Mouse (Mus musculus) gastrocnemius, adult 2 months (tissue): ENCODE data around the gene Car10. TPM values are rescaled to one million over a fixed set of nuclear protein-coding genes. Genes with fewer than 3 reads are reported as not detected.
A peak's percentile ranks its signal among the peaks of the same experiment; 100 is the strongest.

Experiments used
- DNase-seq: peaks from one replicate; pipeline ENCODE4 v3.0.0; 2022
- H3K27ac ChIP-seq: fragments of 200-600 bp; 2 replicates; pipeline ENCODE4 v1.8.1; 2022; ENCODE audit warnings: mild to moderate bottlenecking
- H3K4me3 ChIP-seq: fragments of 200-600 bp; 2 replicates; pipeline ENCODE4 v1.8.1; 2022; ENCODE audit warnings: mild to moderate bottlenecking, moderate library complexity
- CTCF ChIP-seq: fragments of 200-600 bp; IDR thresholded peaks from 2 replicates; pipeline ENCODE4 v1.8.1; 2022; ENCODE audit warnings: antibody characterized with exemption, mild to moderate bottlenecking, moderate library complexity
- intact Hi-C: fragments of 180-260 bp; cut with DNase I; formaldehyde crosslinking; loops from one replicate; pipeline ENCODE4 v1.15.1; 2025
- total RNA-seq, 2 experiments: library from RNA; stranded (reverse); gene quantifications; 2 replicates each; pipeline ENCODE4 v1.2.3; 2021

Gene Car10
- total RNA-seq, 2 experiments from 2014 or later, result not detected

DNA sequence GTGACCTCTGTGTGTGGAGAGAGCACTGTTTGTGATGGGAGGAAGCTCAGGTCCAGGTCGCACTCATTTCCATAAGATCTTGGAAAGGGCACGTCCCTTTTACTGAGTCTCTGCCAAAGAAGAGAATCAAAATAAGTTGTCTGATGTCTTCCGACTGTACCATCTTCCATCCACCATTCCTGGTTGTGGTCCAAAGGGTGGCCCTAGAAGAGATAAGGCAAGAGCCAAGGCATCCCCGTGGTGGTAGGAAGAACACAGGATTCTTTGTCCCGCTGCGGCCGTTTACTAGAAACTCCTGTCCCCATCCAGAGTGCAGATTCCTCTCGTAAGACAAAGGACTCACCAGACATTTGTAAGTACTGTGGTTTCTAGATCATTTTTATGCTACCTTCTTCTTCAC, 346.9 kb downstream of the Car10 start:
- intact Hi-C loops, result no loop called here
- no peak overlapping the region for H3K27ac ChIP-seq
- TF ChIP-seq CTCF, result no peak
- DNase-seq, result no peak
- no peak overlapping the region for H3K4me3 ChIP-seq

DNA sequence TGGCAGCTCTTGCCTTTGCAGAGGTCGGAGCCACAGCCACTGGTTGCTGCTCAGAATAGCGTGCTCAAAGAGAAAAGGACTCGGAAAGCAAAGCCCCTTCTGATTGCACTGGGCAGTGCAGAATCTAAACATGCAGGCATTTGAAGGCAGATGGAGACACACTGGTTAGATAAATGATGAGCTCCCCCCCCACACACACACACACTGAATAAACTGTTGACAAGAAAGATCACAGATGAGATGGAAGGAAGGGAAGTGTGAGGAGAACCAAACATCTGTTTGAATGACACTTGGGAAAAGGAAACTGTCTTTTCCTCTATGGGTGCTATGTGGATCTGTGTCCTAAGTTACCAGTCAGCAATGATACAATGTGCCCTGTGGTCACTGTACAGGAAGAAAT, 349.7 kb downstream of the Car10 start:
- no peak for DNase-seq
- TF ChIP-seq CTCF, result no peak
- Histone ChIP-seq H3K27ac (no peak overlapping the region), H3K4me3 (no peak overlapping the region)
- intact Hi-C loops, result no loop called here

DNA sequence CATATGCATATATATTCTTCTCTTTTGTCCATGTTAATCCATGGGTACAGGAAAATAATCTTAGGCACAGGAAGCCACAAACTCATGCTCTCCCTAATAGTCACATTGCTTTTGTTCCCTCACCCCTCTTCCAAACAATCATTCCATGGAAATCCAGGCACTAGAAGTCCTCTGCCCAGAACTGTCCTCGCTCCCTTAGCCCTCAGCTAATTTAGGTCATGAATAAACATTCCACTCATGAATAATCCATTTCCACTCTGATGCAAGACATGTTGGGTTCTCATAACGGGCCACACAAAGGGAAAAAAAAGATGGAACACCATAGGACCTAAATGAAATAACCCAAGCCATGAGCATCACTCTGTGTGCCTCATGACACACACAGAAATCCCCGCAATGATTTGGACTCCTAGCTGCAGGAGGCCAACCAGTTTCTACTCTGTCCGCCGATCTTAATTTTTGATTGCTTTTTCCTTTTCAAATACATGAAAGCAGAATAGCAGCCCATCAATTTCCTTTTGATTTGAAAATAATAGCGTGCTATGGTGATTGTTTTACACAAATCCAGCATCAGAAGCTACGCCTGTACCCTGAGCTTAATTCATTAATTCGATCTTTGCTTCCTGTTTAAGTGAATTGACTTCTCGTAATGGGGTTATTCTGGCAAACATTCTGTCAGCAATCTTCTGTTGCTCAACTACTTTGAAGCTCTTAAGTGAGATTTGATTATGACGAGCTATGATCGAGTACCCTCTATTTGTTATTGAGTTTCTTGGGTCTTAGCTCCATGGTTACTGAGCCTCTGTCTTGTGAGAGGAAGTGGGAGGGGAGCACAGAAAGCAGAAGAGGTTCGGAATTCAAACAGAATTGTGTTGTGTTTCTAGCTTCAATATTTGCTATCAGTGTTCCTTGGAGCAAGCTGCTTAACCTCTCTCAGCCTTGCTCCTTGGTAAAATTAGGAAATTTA, 350.7 kb downstream of the Car10 start:
- no peak for TF ChIP-seq CTCF
- DNase-seq, result no peak
- H3K4me3 ChIP-seq, result no peak overlapping the region
- intact Hi-C loops, result no loop called here
- no peak overlapping the region for H3K27ac ChIP-seq

DNA sequence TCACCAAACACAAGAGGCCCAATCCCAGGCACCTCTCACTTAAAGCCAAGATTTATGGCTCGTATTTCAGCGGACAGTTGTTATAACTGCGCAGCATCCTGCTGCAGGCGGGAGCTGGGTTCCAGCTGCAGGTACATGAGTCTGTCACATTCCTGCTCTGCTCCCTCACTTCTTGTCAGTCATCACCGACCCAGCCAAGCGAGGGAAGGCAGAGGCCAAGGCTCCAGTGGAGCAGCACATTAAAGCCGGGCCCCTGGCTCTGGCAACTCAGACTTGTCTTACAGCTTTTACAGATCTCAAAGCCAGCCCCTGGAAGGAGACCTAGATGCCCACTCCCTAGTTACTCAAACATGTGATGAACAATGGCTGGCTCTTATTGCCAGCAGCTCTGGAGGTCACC, 352.7 kb downstream of the Car10 start:
- TF ChIP-seq CTCF, result no peak
- DNase-seq, result no peak
- Histone ChIP-seq H3K27ac (no peak overlapping the region), H3K4me3 (no peak overlapping the region)
- intact Hi-C loops, result no loop called here

DNA sequence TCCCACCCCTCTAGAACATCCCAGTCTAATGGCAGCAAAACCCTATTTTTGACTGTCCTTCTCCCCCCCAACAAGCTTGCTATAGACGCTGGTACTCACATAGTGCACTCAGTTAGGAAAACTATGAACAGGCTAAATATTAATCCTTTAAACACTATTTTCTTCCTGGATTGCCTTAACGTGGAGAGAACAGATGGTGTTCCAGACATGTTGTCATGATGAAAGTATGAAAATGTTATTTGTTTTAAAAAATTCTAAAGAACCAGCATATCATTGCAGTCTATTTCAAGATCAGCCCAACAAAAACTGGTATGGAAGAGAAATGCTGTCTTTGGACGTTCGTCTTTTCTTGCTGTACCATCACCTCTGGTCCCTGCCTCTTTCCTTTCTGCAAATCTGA, 368.4 kb downstream of the Car10 start:
- TF ChIP-seq CTCF, result no peak
- Histone ChIP-seq H3K27ac (no peak overlapping the region), H3K4me3 (no peak overlapping the region)
- intact Hi-C loops, result no loop called here
- DNase-seq, result no peak

DNA sequence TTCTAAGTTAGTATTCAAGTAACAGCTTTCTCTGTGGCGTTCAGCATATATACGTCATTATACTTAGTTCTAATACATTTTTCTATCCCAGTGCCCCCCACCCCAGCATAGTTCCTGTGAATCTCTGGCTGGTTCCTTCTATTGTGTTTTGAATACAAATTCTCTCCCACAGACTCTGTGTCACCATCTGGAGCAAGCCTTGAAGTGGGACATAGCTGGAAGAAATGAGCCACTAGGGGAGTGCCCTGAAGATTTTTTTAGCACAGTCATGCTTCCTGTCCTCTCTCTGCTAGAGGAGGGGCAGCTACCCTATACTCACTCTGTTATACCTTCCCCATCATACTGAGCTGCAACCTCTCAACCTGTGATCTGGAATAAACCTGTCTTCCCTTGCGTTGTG, 369.9 kb downstream of the Car10 start:
- intact Hi-C loops, result no loop called here
- TF ChIP-seq CTCF, result no peak

DNA sequence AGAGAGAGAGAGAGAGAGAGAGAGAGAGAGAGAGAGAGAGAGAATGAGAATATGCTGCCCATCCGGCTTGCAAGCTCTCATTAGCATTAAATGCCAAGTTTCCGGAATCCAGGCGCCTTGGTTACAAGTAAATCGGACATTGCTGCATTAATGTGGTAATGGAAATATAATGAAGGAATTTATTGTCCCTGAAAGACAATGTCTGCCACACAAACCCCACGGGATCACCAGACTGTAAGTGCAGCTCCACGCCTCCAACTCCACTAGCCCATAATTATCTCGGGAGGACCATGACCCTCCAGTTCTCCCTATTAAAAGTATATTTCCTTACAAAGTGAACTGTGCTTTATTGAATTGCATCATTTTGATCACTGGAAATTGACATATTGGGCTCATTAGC, 372.9 kb downstream of the Car10 start:
- no peak for DNase-seq
- Histone ChIP-seq H3K27ac (no peak overlapping the region), H3K4me3 (no peak overlapping the region)
- TF ChIP-seq CTCF, result no peak
- intact Hi-C loops, result no loop called here

More for the DNA sequence above, 369.9 kb downstream of the Car10 start:
- no peak overlapping the region for H3K4me3 ChIP-seq
- no peak overlapping the region for H3K27ac ChIP-seq
- no peak for DNase-seq

DNA sequence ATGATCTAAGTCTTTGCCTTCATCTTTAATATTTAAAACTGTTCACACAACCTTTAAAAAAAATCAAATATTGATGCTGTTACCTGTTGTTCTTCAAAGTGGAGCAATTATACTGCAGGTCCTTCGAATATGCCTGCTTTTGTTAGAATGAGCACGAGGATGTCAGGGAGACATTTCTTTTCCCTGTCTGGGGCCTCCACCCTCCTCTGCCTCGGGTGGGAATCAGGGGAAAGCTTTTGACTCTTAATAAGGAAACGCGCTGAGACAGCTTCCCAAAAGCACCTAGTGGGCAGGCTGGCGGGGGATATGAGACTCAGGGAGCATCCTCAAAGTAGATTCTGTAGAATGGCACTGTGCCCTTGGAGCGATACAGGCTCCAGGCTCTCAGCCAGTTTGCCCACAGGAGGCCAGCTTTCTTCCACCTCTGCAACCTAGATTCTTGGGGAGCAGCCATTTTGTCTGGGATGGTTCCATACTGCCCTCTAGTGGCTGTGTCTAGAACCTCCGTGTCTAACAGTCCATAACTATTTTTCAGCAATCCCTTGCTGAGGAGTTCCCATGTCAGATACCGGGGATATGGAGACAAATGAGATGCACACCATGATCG, 373.8 kb downstream of the Car10 start:
- Histone ChIP-seq H3K4me3 (no peak overlapping the region), H3K27ac (no peak overlapping the region)
- intact Hi-C loops, result loop anchor here (2.0 kb wide), 1 partner anchor 327 kb away; no protein-coding TSS in a partner anchor
- DNase-seq, result peak; percentile 29
- peak; percentile 68 for TF ChIP-seq CTCF

DNA sequence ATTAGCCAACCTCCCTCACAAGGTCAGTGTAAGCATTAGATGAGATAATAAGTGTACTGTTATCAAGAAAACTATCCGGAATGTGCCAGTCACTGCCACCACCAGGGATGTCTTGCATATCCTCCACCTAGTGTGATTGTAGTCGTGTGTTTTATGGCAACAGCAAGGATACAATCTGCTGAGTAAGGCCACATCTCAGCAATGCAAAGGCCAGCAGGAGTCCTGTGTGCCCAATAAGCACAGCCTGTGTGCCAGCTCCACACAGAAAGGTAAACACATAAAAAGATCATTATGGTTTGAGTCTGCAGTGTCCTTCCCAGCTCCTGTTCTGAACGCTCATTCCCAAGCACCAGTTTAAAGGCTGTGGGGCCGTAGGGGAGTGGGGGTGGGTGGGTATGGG, 386.8 kb downstream of the Car10 start:
- Histone ChIP-seq H3K4me3 (no peak overlapping the region), H3K27ac (no peak overlapping the region)
- DNase-seq, result no peak
- intact Hi-C loops, result no loop called here
- TF ChIP-seq CTCF, result no peak

DNA sequence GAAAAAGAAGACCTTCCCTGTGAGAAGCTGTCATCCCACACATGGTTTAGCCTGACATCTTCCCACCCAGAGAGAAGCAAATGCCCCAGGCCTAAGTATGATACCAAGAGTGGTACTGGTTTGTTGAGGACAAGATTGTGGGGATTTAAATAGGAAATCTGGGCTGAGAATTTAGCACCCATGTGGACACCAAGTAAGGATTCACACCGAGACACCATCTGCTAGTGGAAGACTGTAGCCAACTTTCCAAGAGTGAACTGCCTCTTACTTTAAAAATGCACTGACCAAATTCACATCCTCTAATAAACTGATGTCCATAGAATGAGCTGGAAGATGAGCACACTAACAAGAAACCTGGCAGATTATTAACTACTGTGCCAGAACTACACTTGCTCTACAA, 389.2 kb downstream of the Car10 start:
- TF ChIP-seq CTCF, result no peak
- Histone ChIP-seq H3K27ac (no peak overlapping the region), H3K4me3 (no peak overlapping the region)
- intact Hi-C loops, result no loop called here
- DNase-seq, result no peak

DNA sequence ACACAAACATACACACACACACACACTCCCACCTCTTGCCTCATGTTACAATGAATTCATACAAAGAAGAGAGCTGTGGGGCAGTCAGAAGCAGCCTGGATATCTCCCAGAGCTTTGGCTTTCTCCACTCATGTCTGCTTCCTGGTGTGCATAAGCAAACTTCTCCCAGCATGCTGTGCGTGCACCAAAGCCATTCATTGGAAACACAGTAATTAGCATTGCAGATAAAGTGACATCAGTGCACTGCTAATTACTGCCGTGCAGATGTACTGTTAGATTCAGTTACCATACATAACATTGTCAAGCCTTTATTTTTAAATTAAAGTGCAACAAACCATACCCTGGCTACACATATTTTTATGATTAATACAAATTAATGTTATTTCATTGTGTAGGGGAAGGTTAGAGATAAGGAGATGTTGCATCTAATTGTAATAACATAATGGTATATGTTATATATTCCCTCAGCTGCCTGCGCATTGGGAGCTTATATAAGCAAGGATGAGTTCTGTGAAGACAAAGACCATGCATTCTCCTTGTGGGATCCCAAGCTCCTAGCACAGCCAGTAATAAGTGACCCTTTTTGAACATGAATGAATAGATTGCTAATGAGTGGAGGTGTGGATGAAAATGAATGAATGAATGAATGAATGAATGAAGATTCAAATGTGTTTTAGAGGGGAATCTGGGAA, 390.2 kb downstream of the Car10 start:
- TF ChIP-seq CTCF, result no peak
- DNase-seq, result no peak
- H3K27ac ChIP-seq, result no peak overlapping the region
- intact Hi-C loops, result no loop called here
- H3K4me3 ChIP-seq, result no peak overlapping the region

DNA sequence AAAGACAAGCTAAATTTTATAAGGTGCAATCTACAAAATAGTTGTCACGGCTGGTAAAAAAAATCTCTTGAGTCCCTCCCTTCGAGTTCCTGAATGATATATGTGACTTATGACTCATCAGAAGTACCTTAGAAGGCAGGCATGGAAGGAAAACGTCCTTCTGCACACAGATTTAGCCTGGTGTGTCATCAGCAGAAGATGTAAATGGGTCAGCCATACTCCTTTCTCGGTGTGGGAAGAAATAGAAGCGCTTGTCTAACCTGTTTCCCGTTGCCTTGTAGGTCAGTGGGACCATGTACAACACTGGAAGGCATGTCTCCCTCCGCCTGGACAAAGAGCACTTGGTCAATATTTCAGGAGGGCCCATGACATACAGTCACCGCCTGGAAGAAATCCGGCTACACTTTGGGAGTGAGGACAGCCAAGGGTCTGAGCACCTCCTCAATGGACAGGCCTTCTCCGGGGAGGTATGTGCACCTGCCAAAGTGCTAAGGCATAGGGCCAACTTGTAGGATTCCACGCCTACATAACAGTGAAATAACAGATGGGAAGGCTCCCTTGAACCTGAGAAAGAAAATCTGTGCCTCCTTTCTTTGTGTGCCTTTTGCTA, 392.5 kb downstream of the Car10 start:
- Histone ChIP-seq H3K27ac (no peak overlapping the region), H3K4me3 (no peak overlapping the region)
- DNase-seq, result no peak
- no peak for TF ChIP-seq CTCF
- intact Hi-C loops, result no loop called here

DNA sequence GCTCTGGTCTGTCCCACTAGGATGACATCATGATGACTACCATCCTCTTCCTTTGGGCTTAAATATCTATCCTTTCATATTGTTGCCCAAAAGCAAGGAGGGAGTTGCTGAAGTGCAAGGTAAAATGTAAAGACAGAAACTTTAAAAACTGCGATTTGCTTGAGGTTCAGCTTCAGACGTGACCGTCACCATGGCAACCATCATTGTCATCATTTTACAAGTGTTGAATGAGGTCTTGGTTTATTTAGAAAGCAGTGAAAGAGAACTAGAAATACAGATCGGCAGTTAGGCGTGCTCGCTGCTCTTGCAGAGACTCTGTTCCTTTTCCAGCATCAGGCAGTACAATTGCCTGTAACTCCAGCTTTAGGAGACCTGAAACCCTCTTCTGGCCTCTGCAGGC, 400.1 kb downstream of the Car10 start:
- no peak overlapping the region for H3K4me3 ChIP-seq
- no peak overlapping the region for H3K27ac ChIP-seq
- TF ChIP-seq CTCF, result no peak
- DNase-seq, result no peak
- intact Hi-C loops, result no loop called here
